Mouse (Mus musculus): ENCODE data around the gene Akap6.
A peak's percentile ranks its signal among the peaks of the same experiment; 100 is the strongest.

The Akap6 gene

GRCm38 (mm10) chr12:52834781-52835279 is 135.6 kb downstream of the Akap6 start:
- H3K4me3 ChIP-seq (replicated peaks; ENCODE audit: low read length) = peak overlapping the region; percentile 32; the same call in 1 of the 2 replicates
- no peaks in the 10 kb centered on the region for H3K9me3 ChIP-seq (ENCODE audit: low read length)
- H3K36me3 ChIP-seq (ENCODE audit: insufficient read depth, low read length) = no peaks in the 10 kb centered on the region
- no peaks in the 10 kb centered on the region for H3K27me3 ChIP-seq (ENCODE audit: insufficient read depth, low read length)
- peaks cover 15% of the 10 kb centered on the region for H3K4me1 ChIP-seq (replicated peaks; ENCODE audit: low read depth, low read length)
- TF ChIP-seq POU5F1 (IDR thresholded peaks at IDR 0.05; ENCODE audit: borderline replicate concordance, low read length) (no peak), NANOG (IDR thresholded peaks at IDR 0.05; ENCODE audit: borderline replicate concordance, low read length) (no peak), CTCF (conservative IDR thresholded peaks at IDR 0.05; ENCODE audit: low read length) (no peak)

- Histone ChIP-seq H3K4me1 (replicated peaks; ENCODE audit: low read depth, low read length) (peaks cover 15% of the 10 kb centered on the region), H3K9me3 (ENCODE audit: low read length) (no peaks in the 10 kb centered on the region), H3K36me3 (ENCODE audit: insufficient read depth, low read length) (no peaks in the 10 kb centered on the region), H3K27me3 (ENCODE audit: insufficient read depth, low read length) (no peaks in the 10 kb centered on the region), H3K4me3 (replicated peaks; ENCODE audit: low read length) (peak overlapping the region; percentile 32; the same call in 1 of the 2 replicates)
- TF ChIP-seq POU5F1 (IDR thresholded peaks at IDR 0.05; ENCODE audit: borderline replicate concordance, low read length) (no peak), CTCF (conservative IDR thresholded peaks at IDR 0.05; ENCODE audit: low read length) (no peak), NANOG (IDR thresholded peaks at IDR 0.05; ENCODE audit: borderline replicate concordance, low read length) (no peak)
These were observed 136.1 kb downstream of the Akap6 start for GRCm38 (mm10) chr12:52835291-52835742.

GRCm38 (mm10) chr12:52835914-52836546 is 136.8 kb downstream of the Akap6 start:
- no peaks in the 10 kb centered on the region for H3K36me3 ChIP-seq (ENCODE audit: insufficient read depth, low read length)
- no peaks in the 10 kb centered on the region for H3K9me3 ChIP-seq (ENCODE audit: low read length)
- TF ChIP-seq NANOG (IDR thresholded peaks at IDR 0.05; ENCODE audit: borderline replicate concordance, low read length) (no peak), CTCF (conservative IDR thresholded peaks at IDR 0.05; ENCODE audit: low read length) (no peak), POU5F1 (IDR thresholded peaks at IDR 0.05; ENCODE audit: borderline replicate concordance, low read length) (no peak)
- H3K4me3 ChIP-seq (replicated peaks; ENCODE audit: low read length) = no peak overlapping the region
- no peaks in the 10 kb centered on the region for H3K27me3 ChIP-seq (ENCODE audit: insufficient read depth, low read length)
- peaks cover 15% of the 10 kb centered on the region for H3K4me1 ChIP-seq (replicated peaks; ENCODE audit: low read depth, low read length)

GRCm38 (mm10) chr12:52845982-52846381 is 146.8 kb downstream of the Akap6 start:
- Histone ChIP-seq H3K36me3 (ENCODE audit: insufficient read depth, low read length) (no peaks in the 10 kb centered on the region), H3K4me3 (replicated peaks; ENCODE audit: low read length) (no peak overlapping the region), H3K9me3 (ENCODE audit: low read length) (no peaks in the 10 kb centered on the region), H3K27me3 (ENCODE audit: insufficient read depth, low read length) (no peaks in the 10 kb centered on the region), H3K4me1 (replicated peaks; ENCODE audit: low read depth, low read length) (no peaks in the 10 kb centered on the region)
- TF ChIP-seq CTCF (conservative IDR thresholded peaks at IDR 0.05; ENCODE audit: low read length) (no peak), POU5F1 (IDR thresholded peaks at IDR 0.05; ENCODE audit: borderline replicate concordance, low read length) (no peak), NANOG (IDR thresholded peaks at IDR 0.05; ENCODE audit: borderline replicate concordance, low read length) (no peak)

GRCm38 (mm10) chr12:52847020-52847419 is 147.8 kb downstream of the Akap6 start:
- Histone ChIP-seq H3K27me3 (ENCODE audit: insufficient read depth, low read length) (no peaks in the 10 kb centered on the region), H3K36me3 (ENCODE audit: insufficient read depth, low read length) (no peaks in the 10 kb centered on the region), H3K4me3 (replicated peaks; ENCODE audit: low read length) (no peak overlapping the region), H3K9me3 (ENCODE audit: low read length) (no peaks in the 10 kb centered on the region), H3K4me1 (replicated peaks; ENCODE audit: low read depth, low read length) (no peaks in the 10 kb centered on the region)
- TF ChIP-seq POU5F1 (IDR thresholded peaks at IDR 0.05; ENCODE audit: borderline replicate concordance, low read length) (no peak), CTCF (conservative IDR thresholded peaks at IDR 0.05; ENCODE audit: low read length) (no peak), NANOG (IDR thresholded peaks at IDR 0.05; ENCODE audit: borderline replicate concordance, low read length) (no peak)

- Histone ChIP-seq H3K9me3 (ENCODE audit: low read length) (no peaks in the 10 kb centered on the region), H3K4me1 (replicated peaks; ENCODE audit: low read depth, low read length) (no peaks in the 10 kb centered on the region), H3K36me3 (ENCODE audit: insufficient read depth, low read length) (no peaks in the 10 kb centered on the region), H3K27me3 (ENCODE audit: insufficient read depth, low read length) (no peaks in the 10 kb centered on the region), H3K4me3 (replicated peaks; ENCODE audit: low read length) (no peak overlapping the region; the same call in 1 of the 2 replicates)
- no peak for TF ChIP-seq POU5F1 (IDR thresholded peaks at IDR 0.05; ENCODE audit: borderline replicate concordance, low read length)
- TF ChIP-seq CTCF (conservative IDR thresholded peaks at IDR 0.05; ENCODE audit: low read length) = no peak
- no peak for TF ChIP-seq NANOG (IDR thresholded peaks at IDR 0.05; ENCODE audit: borderline replicate concordance, low read length)
These were observed 148.8 kb downstream of the Akap6 start for GRCm38 (mm10) chr12:52847830-52848518.

- Histone ChIP-seq H3K4me3 (replicated peaks; ENCODE audit: low read length) (no peak overlapping the region; the same call in 1 of the 2 replicates), H3K27me3 (ENCODE audit: insufficient read depth, low read length) (no peaks in the 10 kb centered on the region), H3K36me3 (ENCODE audit: insufficient read depth, low read length) (no peaks in the 10 kb centered on the region), H3K4me1 (replicated peaks; ENCODE audit: low read depth, low read length) (no peaks in the 10 kb centered on the region), H3K9me3 (ENCODE audit: low read length) (no peaks in the 10 kb centered on the region)
- TF ChIP-seq POU5F1 (IDR thresholded peaks at IDR 0.05; ENCODE audit: borderline replicate concordance, low read length) = no peak
- no peak for TF ChIP-seq CTCF (conservative IDR thresholded peaks at IDR 0.05; ENCODE audit: low read length)
- TF ChIP-seq NANOG (IDR thresholded peaks at IDR 0.05; ENCODE audit: borderline replicate concordance, low read length) = no peak
These were observed 149.3 kb downstream of the Akap6 start for GRCm38 (mm10) chr12:52848519-52848855.

GRCm38 (mm10) chr12:52849297-52849696 is 150.1 kb downstream of the Akap6 start:
- H3K36me3 ChIP-seq (ENCODE audit: insufficient read depth, low read length) = no peaks in the 10 kb centered on the region
- H3K27me3 ChIP-seq (ENCODE audit: insufficient read depth, low read length) = no peaks in the 10 kb centered on the region
- H3K4me3 ChIP-seq (replicated peaks; ENCODE audit: low read length) = no peak overlapping the region
- TF ChIP-seq NANOG (IDR thresholded peaks at IDR 0.05; ENCODE audit: borderline replicate concordance, low read length) (no peak), CTCF (conservative IDR thresholded peaks at IDR 0.05; ENCODE audit: low read length) (no peak), POU5F1 (IDR thresholded peaks at IDR 0.05; ENCODE audit: borderline replicate concordance, low read length) (no peak)
- H3K4me1 ChIP-seq (replicated peaks; ENCODE audit: low read depth, low read length) = no peaks in the 10 kb centered on the region
- no peaks in the 10 kb centered on the region for H3K9me3 ChIP-seq (ENCODE audit: low read length)

Measured in E14TG2a.4 (cell line).